11 mouse cellular contexts compared by ENCODE assay signal in the genomic region with DNA sequence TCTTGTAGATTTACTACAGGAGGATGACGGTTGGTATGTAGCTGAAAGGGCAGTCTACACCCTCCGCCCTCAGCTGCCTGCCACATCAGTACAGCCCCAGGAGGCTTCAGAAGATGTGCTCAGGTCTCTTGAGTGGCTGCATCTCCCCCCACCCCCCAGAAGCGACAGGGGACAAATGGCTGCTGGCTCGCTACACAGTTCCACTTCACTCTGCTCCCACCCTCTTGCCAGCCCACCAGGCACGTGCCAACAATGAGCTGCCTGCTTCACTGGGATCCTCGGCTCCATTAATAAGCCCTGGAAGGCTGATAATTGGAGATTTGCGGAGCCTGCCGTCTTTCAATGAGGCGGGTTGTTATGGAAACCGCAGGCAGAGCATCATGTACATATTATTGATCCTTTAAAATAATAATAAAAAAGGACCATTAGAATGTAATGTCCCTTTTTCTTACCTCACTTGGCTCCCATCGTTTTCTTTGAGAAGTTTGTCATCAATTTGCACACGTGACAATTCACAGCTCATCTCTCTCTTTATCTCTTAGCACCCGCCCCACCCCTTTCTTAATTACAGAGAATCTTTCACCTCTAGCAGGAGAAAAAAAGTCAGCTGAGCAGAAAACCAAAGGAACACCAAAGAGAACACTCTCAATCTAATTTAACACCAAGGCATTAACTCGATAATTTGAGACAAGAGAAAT.
DNase-seq lines count a peak whose midpoint lies in the region; ATAC-seq lines count a peak whose summit lies in the region.
"Had no signal": no experiment of that assay in that cellular context is flagged by ENCODE, and none has a peak within 500 bp of the region (broad histone marks: within the 10 kb centered on the region; RNA-seq: fewer than 3 reads in every experiment).

No protein-coding gene starts in this region.

- peak overlapping the region; percentile 45 for H3K9ac ChIP-seq in forebrain, embryonic 14.5 days (ENCODE audit: low read length)
- H3K9ac ChIP-seq: embryonic facial prominence, embryonic 15.5 days; limb, embryonic 12.5 days had no signal

- DNase-seq in frontal cortex, postnatal 10 days (ENCODE audit: low spot score in 2 of 2) = peak; percentile 35 to 38
- no peak for DNase-seq in frontal cortex, postnatal 14 days (ENCODE audit: low spot score in 2 of 2)
- peak; percentile 23 for DNase-seq in ES-CJ7 (ENCODE audit: low read depth, low spot score)
- peak; percentile 91 for DNase-seq in forebrain, embryonic 14.5 days (ENCODE audit: low spot score)
- peak; percentile 23 for DNase-seq in mesoderm, embryonic 11.5 days (ENCODE audit: low read depth, low spot score)
- DNase-seq in yolk sac, embryonic 10.5 days (ENCODE audit: low spot score) = no peak
- DNase-seq in heart, adult 11 months = no peak
- no peak for DNase-seq in spleen, postnatal 4 days (ENCODE audit: low spot score in 2 of 2)

- H3K9me3 ChIP-seq in forebrain, embryonic 14.5 days (replicated peaks; ENCODE audit: control insufficient read depth, low read length) = no peaks in the 10 kb centered on the region
- H3K9me3 ChIP-seq: embryonic facial prominence, embryonic 15.5 days; limb, embryonic 12.5 days had no signal

- H3K27me3 ChIP-seq in forebrain, embryonic 14.5 days (replicated peaks; ENCODE audit: control insufficient read depth, insufficient read depth, low read length) = no peaks in the 10 kb centered on the region
- H3K27me3 ChIP-seq: embryonic facial prominence, embryonic 15.5 days; limb, embryonic 12.5 days had no signal

- WGBS in forebrain, embryonic 14.5 days = 6% methylated on average over 14 of the region's 14 CpGs

- H3K4me2 ChIP-seq in forebrain, embryonic 14.5 days (ENCODE audit: low read length) = peak overlapping the region; percentile 49
- H3K4me2 ChIP-seq: embryonic facial prominence, embryonic 15.5 days; limb, embryonic 12.5 days had no signal

- peaks cover 11% of the 10 kb centered on the region for H3K4me1 ChIP-seq in forebrain, embryonic 14.5 days (ENCODE audit: control insufficient read depth, insufficient read depth, low read length)
- H3K4me1 ChIP-seq: embryonic facial prominence, embryonic 15.5 days had no signal

- peak overlapping the region; percentile 86 for H3K27ac ChIP-seq in forebrain, embryonic 14.5 days (ENCODE audit: low read depth, low read length)
- H3K27ac ChIP-seq: embryonic facial prominence, embryonic 15.5 days; limb, embryonic 12.5 days; stomach, postnatal 0 days had no signal

- H3K4me3 ChIP-seq in forebrain, embryonic 14.5 days (ENCODE audit: low read depth, low read length) = peak overlapping the region; percentile 17
- H3K4me3 ChIP-seq: embryonic facial prominence, embryonic 15.5 days; limb, embryonic 12.5 days had no signal

- peak; percentile 92 for ATAC-seq in forebrain, embryonic 14.5 days

- no peaks in the 10 kb centered on the region for H3K36me3 ChIP-seq in forebrain, embryonic 14.5 days (ENCODE audit: control insufficient read depth, insufficient read depth, low read length)
- H3K36me3 ChIP-seq: embryonic facial prominence, embryonic 15.5 days; limb, embryonic 12.5 days had no signal

Comparison
In these comparisons a context has a peak if more than half of its experiments do, and no peak if none do; other contexts are left out.
1. DNase-seq: peak in frontal cortex, postnatal 10 days (2 of 2), ES-CJ7 (single experiment), forebrain, embryonic 14.5 days (single experiment) and mesoderm, embryonic 11.5 days (single experiment); none in frontal cortex, postnatal 14 days (0 of 2), yolk sac, embryonic 10.5 days (single experiment), heart, adult 11 months (single experiment) and spleen, postnatal 4 days (0 of 2).